Mouse (Mus musculus): ENCODE measurements around the gene Zfp536. TPM values are rescaled to one million over a fixed set of nuclear protein-coding genes. Genes with fewer than 3 reads are reported as not detected.

Zfp536 gene
- polyA plus RNA-seq, 1 experiment, result 0.13 TPM

DNA sequence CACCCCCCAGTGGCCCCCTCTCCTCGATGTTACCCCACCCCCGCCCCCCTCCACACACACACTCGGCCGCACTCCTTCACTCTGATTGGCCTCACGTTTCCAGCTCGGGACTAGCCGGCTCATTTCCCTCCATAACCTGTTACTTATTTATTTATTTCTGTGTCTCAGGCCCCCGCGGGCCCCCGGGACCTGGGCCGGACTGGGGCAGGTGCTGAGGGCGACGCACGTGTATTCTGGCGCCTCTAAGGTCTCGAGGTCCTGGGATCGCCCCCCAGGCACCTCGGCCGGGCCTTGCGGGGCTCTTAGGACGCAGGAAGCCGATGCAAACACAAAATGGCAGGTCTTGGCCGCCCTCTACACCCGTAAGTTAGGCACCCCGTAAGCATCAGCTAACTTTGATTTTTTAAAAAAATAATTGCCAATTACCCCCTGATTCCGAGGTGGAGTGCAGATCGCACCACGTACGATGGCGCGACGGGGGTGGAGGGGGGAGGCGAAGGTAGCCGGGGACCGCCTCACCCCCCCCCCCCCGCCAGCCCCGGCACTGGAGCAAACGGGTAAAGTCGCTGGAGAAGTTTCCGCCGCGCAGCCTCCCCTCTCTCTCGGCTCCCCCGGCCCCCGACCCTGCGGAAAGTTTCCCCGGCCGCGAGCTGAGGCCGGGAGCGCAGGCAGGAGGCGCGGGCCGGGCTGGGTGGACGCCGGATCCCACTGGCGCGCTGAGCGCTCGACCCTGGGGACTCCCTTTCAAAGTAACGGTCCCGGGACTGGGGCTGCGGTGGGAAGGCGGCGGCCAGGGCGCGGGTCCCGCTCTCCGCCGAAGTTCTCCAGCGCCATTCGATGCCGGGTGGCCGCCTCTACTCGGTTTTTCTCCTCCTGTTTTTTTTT, 1.7 kb downstream of the Zfp536 start:
- Histone ChIP-seq H3K4me1 (ENCODE audit: control insufficient read depth, insufficient read depth, insufficient read length) (no peaks in the 10 kb centered on the region), H3K4me3 (ENCODE audit: extremely low read depth, insufficient read depth, insufficient read length) (no peak overlapping the region), H3K36me3 (ENCODE audit: control insufficient read depth, insufficient read depth, low read length) (no peaks in the 10 kb centered on the region), H3K27ac (ENCODE audit: insufficient read depth, low read length) (no peak overlapping the region), H3K27me3 (ENCODE audit: control insufficient read depth, insufficient read depth, low read length) (peaks cover 17% of the 10 kb centered on the region)
- TF ChIP-seq CTCF (IDR thresholded peaks at IDR 0.05; ENCODE audit: extremely low read depth, insufficient read depth, insufficient read length, insufficient replicate concordance) (no peak), POLR2A (IDR thresholded peaks at IDR 0.05; ENCODE audit: low read depth, low read length) (no peak)
- DNase-seq (ENCODE audit: low read depth in 1 of 2, low spot score in 2 of 2), result no peak
- WGBS, result under 1% methylated on average over 72 of the region's 75 CpGs

- 2% methylated on average over 57 of the region's 57 CpGs for WGBS
- Histone ChIP-seq H3K27me3 (ENCODE audit: control insufficient read depth, insufficient read depth, low read length) (peaks cover 17% of the 10 kb centered on the region), H3K4me1 (ENCODE audit: control insufficient read depth, insufficient read depth, insufficient read length) (no peaks in the 10 kb centered on the region)
Measured at GRCm38 (mm10) chr7:37770400-37771050, 2.9 kb downstream of the Zfp536 start.

DNA sequence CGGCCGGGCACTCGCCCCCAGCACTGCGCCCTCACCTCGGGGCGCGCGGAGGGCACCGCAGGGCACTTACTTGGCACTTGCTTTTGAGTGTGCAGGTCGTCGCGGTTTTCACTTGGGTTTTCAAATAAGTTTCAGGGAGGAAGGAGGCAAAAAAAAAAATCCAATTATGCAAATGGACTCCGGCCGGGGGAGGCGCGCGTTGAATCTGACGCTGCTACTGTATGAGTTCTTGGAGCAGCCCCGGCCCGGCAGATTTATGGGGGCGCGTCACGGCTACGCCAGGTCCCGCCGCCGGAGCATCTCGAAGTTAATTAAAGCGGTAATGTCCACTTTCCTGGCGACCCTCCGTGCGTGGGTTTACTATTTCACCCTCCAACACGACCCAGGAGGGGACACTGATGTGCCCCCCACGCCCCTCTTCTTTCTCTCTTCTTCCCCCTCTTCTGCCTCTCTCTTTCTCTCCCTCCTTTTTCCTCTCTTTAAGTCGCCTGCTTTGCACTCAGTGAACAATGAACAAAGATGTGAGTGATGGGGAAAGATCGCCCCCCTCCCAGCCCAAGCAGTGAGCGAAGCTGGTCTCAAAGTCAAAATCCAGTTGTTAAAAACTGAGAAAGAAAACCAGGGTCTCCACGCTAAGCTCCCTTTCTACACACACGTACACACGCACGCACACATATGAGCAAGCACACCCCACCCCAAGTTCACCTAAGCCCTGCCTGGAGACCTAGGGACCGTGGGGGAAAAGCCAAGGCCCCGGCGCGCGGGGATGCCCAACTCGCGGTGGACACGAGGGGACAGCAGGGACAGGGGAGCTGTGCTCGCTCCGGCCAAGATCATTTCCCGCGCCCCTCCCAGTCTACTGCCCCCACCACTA, 3.7 kb downstream of the Zfp536 start:
- no peak overlapping the region for H3K27ac ChIP-seq (ENCODE audit: insufficient read depth, low read length)
- TF ChIP-seq CTCF (IDR thresholded peaks at IDR 0.05; ENCODE audit: extremely low read depth, insufficient read depth, insufficient read length, insufficient replicate concordance), result no peak
- TF ChIP-seq POLR2A (IDR thresholded peaks at IDR 0.05; ENCODE audit: low read depth, low read length), result no peak
- no peaks in the 10 kb centered on the region for H3K4me1 ChIP-seq (ENCODE audit: control insufficient read depth, insufficient read depth, insufficient read length)
- H3K27me3 ChIP-seq (ENCODE audit: control insufficient read depth, insufficient read depth, low read length), result peaks cover 17% of the 10 kb centered on the region
- WGBS, result 5% methylated on average over 53 of the region's 53 CpGs
- no peaks in the 10 kb centered on the region for H3K36me3 ChIP-seq (ENCODE audit: control insufficient read depth, insufficient read depth, low read length)
- H3K4me3 ChIP-seq (ENCODE audit: extremely low read depth, insufficient read depth, insufficient read length), result no peak overlapping the region
- no peak for DNase-seq (ENCODE audit: low read depth in 1 of 2, low spot score in 2 of 2)

More at GRCm38 (mm10) chr7:37770400-37771050, 2.9 kb downstream of the Zfp536 start:
- no peaks in the 10 kb centered on the region for H3K36me3 ChIP-seq (ENCODE audit: control insufficient read depth, insufficient read depth, low read length)
- no peak overlapping the region for H3K27ac ChIP-seq (ENCODE audit: insufficient read depth, low read length)
- no peak overlapping the region for H3K4me3 ChIP-seq (ENCODE audit: extremely low read depth, insufficient read depth, insufficient read length)
- TF ChIP-seq CTCF (IDR thresholded peaks at IDR 0.05; ENCODE audit: extremely low read depth, insufficient read depth, insufficient read length, insufficient replicate concordance) (no peak), POLR2A (IDR thresholded peaks at IDR 0.05; ENCODE audit: low read depth, low read length) (no peak)
- no peak for DNase-seq (ENCODE audit: low read depth in 1 of 2, low spot score in 2 of 2)

GRCm38 (mm10) chr7:37769004-37769403, 4.4 kb downstream of the Zfp536 start:
- TF ChIP-seq CTCF (IDR thresholded peaks at IDR 0.05; ENCODE audit: extremely low read depth, insufficient read depth, insufficient read length, insufficient replicate concordance), result no peak
- no peak for TF ChIP-seq POLR2A (IDR thresholded peaks at IDR 0.05; ENCODE audit: low read depth, low read length)
- H3K4me1 ChIP-seq (ENCODE audit: control insufficient read depth, insufficient read depth, insufficient read length), result no peaks in the 10 kb centered on the region
- H3K27ac ChIP-seq (ENCODE audit: insufficient read depth, low read length), result no peak overlapping the region
- H3K4me3 ChIP-seq (ENCODE audit: extremely low read depth, insufficient read depth, insufficient read length), result no peak overlapping the region
- no peak for DNase-seq (ENCODE audit: low read depth in 1 of 2, low spot score in 2 of 2)
- H3K36me3 ChIP-seq (ENCODE audit: control insufficient read depth, insufficient read depth, low read length), result no peaks in the 10 kb centered on the region
- H3K27me3 ChIP-seq (ENCODE audit: control insufficient read depth, insufficient read depth, low read length), result peaks cover 17% of the 10 kb centered on the region
- 4% methylated on average over 28 of the region's 28 CpGs for WGBS

- Histone ChIP-seq H3K36me3 (ENCODE audit: control insufficient read depth, insufficient read depth, low read length) (no peaks in the 10 kb centered on the region), H3K4me3 (ENCODE audit: extremely low read depth, insufficient read depth, insufficient read length) (no peak overlapping the region), H3K27me3 (ENCODE audit: control insufficient read depth, insufficient read depth, low read length) (peaks cover 15% of the 10 kb centered on the region), H3K27ac (ENCODE audit: insufficient read depth, low read length) (no peak overlapping the region), H3K4me1 (ENCODE audit: control insufficient read depth, insufficient read depth, insufficient read length) (no peaks in the 10 kb centered on the region)
- no peak for DNase-seq (ENCODE audit: low read depth in 1 of 2, low spot score in 2 of 2)
- WGBS, result 22% methylated on average over 10 of the region's 10 CpGs
- no peak for TF ChIP-seq POLR2A (IDR thresholded peaks at IDR 0.05; ENCODE audit: low read depth, low read length)
- no peak for TF ChIP-seq CTCF (IDR thresholded peaks at IDR 0.05; ENCODE audit: extremely low read depth, insufficient read depth, insufficient read length, insufficient replicate concordance)
Measured at GRCm38 (mm10) chr7:37768310-37768940, 5.0 kb downstream of the Zfp536 start.

DNA sequence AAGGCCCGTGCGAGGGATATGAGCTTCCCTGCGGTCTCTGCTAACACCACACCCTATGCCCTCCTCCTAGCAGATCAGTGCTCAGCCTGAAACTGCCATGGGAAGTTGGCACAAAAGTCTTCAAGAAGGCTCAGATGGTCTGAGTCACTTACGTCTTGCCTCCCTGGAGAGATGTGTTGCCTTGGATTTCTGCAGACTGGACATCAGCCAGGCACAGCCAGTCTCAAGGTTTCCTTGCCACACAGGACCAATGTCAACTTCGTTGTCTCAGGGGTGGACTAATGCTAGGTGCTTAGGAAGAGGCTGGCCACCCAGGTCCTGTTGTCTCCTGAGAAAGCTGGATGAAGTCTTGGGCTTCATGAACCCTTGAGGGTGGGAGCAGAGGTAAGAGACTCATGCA, 14.6 kb downstream of the Zfp536 start:
- H3K27ac ChIP-seq (ENCODE audit: insufficient read depth, low read length), result no peak overlapping the region
- H3K4me1 ChIP-seq (ENCODE audit: control insufficient read depth, insufficient read depth, insufficient read length), result no peaks in the 10 kb centered on the region
- no peak overlapping the region for H3K4me3 ChIP-seq (ENCODE audit: extremely low read depth, insufficient read depth, insufficient read length)
- WGBS, result 77% methylated on average over 5 of the region's 5 CpGs
- DNase-seq (ENCODE audit: low read depth in 1 of 2, low spot score in 2 of 2), result no peak
- no peaks in the 10 kb centered on the region for H3K36me3 ChIP-seq (ENCODE audit: control insufficient read depth, insufficient read depth, low read length)
- TF ChIP-seq POLR2A (IDR thresholded peaks at IDR 0.05; ENCODE audit: low read depth, low read length) (no peak), CTCF (IDR thresholded peaks at IDR 0.05; ENCODE audit: extremely low read depth, insufficient read depth, insufficient read length, insufficient replicate concordance) (no peak)
- no peaks in the 10 kb centered on the region for H3K27me3 ChIP-seq (ENCODE audit: control insufficient read depth, insufficient read depth, low read length)
